Mouse (Mus musculus) G1E (cell line): Measurements from ENCODE around the gene Dock3.

Source experiments
- CTCF ChIP-seq: IDR thresholded peaks from 2 replicates; pipeline ENCODE4 v1.5.1; 2012; ENCODE audit warnings: low read depth, low read length, inconsistent platforms, mixed read lengths
- GATA1 ChIP-seq: IDR thresholded peaks from 2 replicates; pipeline ENCODE4 v1.6.1; 2012; ENCODE audit warnings: borderline replicate concordance, low read length, inconsistent platforms, mixed read lengths

DNA sequence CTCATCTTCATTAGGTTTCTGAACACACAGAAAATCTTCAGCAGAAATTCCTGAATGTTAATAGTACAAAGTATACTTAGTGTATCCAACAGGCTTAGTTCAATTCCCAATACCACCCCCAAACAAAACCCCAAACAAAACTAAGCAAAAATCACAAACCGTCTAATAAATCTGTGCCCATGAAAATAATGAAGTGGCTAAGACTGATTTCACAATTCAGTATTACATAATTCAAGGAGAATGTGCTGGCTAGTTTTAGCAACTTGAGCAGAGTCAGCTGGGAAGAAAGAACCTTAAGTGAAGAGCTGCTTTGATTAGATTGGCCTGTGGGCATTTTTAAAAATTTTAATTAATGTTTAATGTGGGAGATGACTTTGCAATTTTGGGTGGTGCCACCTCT is 273.3 kb downstream of the Dock3 start:
- TF ChIP-seq GATA1 (no peak), CTCF (no peak)
